Mouse (Mus musculus) liver, postnatal 0 days (tissue): Measurements from ENCODE around the gene Aqp2.

Experiments
- CTCF ChIP-seq: sonication (generic); IDR thresholded peaks from 2 replicates; pipeline ENCODE4 v1.5.1; 2016; ENCODE audit warnings: antibody characterized with exemption, low read depth
- EP300 ChIP-seq: IDR thresholded peaks from 2 replicates; pipeline ENCODE4 v1.6.1; 2016; ENCODE audit warnings: antibody characterized with exemption, low read depth, mild to moderate bottlenecking

- no peak for TF ChIP-seq CTCF
- no peak for TF ChIP-seq EP300
These were observed 35.9 kb downstream of the Aqp2 start for GRCm38 (mm10) chr15:99614753-99615152.
